Mouse (Mus musculus) neural tube, embryonic 10.5 days (tissue): ENCODE results near the gene Mindy2.

ENCODE experiments used
- DNase-seq: peaks from one replicate; pipeline ENCODE4 v3.0.0-alpha.2; 2017; ENCODE audit warnings: low spot score; ENCODE audit errors: extremely low spot score

Gene Mindy2

GRCm38 (mm10) chr9:70668048-70668447 lies 11.1 kb upstream of the Mindy2 start:
- DNase-seq, result no peak

GRCm38 (mm10) chr9:70666811-70667210 lies 9.8 kb upstream of the Mindy2 start:
- DNase-seq, result no peak

GRCm38 (mm10) chr9:70665372-70666145 lies 8.6 kb upstream of the Mindy2 start:
- DNase-seq, result no peak

GRCm38 (mm10) chr9:70664847-70665246 lies 7.9 kb upstream of the Mindy2 start:
- DNase-seq, result no peak

- no peak for DNase-seq
Observed at GRCm38 (mm10) chr9:70658266-70658665, 1.3 kb upstream of the Mindy2 start.

- DNase-seq, result no peak
Observed at GRCm38 (mm10) chr9:70656130-70657007, 605 bp downstream of the Mindy2 start, which contains the start of gene Gm10642. Gm10642 (plus strand) TSS chr9:70656251.

GRCm38 (mm10) chr9:70655764-70656129 lies 1.2 kb downstream of the Mindy2 start:
- DNase-seq, result no peak

- DNase-seq, result no peak
Observed at GRCm38 (mm10) chr9:70654496-70654895, 2.5 kb downstream of the Mindy2 start.

GRCm38 (mm10) chr9:70653875-70654274 lies 3.1 kb downstream of the Mindy2 start:
- no peak for DNase-seq

- DNase-seq, result no peak
Observed at GRCm38 (mm10) chr9:70652221-70652620, 4.8 kb downstream of the Mindy2 start.

GRCm38 (mm10) chr9:70650994-70651393 lies 6.0 kb downstream of the Mindy2 start:
- no peak for DNase-seq

- DNase-seq, result no peak
Observed at GRCm38 (mm10) chr9:70650260-70650659, 6.7 kb downstream of the Mindy2 start.

GRCm38 (mm10) chr9:70636748-70637147 lies 20.2 kb downstream of the Mindy2 start:
- no peak for DNase-seq

- no peak for DNase-seq
Observed at GRCm38 (mm10) chr9:70631665-70632064, 25.3 kb downstream of the Mindy2 start.

- no peak for DNase-seq
Observed at GRCm38 (mm10) chr9:70629711-70630110, 27.3 kb downstream of the Mindy2 start.

- no peak for DNase-seq
Observed at GRCm38 (mm10) chr9:70611026-70611673, 45.8 kb downstream of the Mindy2 start.

GRCm38 (mm10) chr9:70602186-70602845 lies 54.7 kb downstream of the Mindy2 start:
- DNase-seq, result no peak

- DNase-seq, result no peak
Observed at GRCm38 (mm10) chr9:70598271-70598670, 58.7 kb downstream of the Mindy2 start.

- no peak for DNase-seq
Observed at GRCm38 (mm10) chr9:70591486-70591885, 65.5 kb downstream of the Mindy2 start.

GRCm38 (mm10) chr9:70590775-70591174 lies 66.2 kb downstream of the Mindy2 start:
- DNase-seq, result no peak

- no peak for DNase-seq
Observed at GRCm38 (mm10) chr9:70587171-70587570, 69.8 kb downstream of the Mindy2 start.
